Mouse (Mus musculus): ENCODE measurements around the gene Eef1akmt1.

Gene Eef1akmt1

DNA sequence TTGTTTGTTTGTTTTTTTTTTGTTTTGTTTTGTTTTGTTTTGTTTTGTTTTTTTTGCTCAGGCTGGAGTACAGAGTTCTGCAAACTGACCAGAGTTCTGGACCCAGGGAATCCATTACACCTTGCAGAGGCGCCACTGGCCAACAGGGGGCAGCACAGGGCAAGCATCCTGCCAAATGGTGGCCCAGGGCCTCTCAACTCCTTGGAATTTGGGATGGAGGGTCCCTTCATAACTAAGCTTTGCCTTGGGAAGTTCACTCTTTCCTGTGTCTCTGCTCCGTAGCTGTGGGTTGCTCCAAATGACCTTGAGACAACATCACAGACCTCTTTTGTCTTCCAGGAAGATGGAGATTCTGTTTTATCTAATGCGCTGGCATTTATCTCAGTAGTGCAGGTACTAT lies 38.2 kb downstream of the Eef1akmt1 start:
- CTCF ChIA-PET = interaction anchor here in 3 of 4 experiments (0.5 to 1.8 kb wide), 15 partner anchors 9 to 142 kb away, joined by 3 to 5 read pairs (median 3); partner anchors contain the start of genes Eef1akmt1 (in 1 of the 3) and Il17d (in 1 of the 3)
- POLR2A ChIA-PET = interaction anchor here in 1 of 4 experiments (1.0 to 3.3 kb wide), 3 partner anchors 8 to 83 kb away, joined by 3 to 28 read pairs (median 5); partner anchors contain the start of gene Il17d

DNA sequence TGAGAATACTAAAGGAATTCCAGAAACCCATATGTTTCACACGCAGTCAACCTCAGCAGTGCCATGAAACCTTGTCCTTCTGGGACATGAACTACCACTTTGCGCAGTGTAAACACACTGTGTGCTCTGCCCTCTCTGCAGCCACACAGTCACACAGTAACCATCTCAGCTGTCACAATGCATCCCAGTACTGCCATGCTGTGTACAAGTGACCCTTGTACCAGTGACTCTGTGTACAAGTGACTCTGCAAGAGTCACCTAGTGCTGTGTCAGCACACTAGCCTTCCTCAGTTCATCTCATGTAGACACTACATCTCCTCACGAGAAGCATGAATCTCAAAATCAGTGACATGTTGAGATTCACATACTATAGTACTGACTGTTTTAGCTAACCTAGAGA lies 38.8 kb downstream of the Eef1akmt1 start:
- CTCF ChIA-PET = interaction anchor here (0.5 to 1.8 kb wide), 7 partner anchors 8 to 143 kb away, joined by 3 to 4 read pairs (median 4); partner anchors contain the start of gene Il17d (in 1 of the 4)
- POLR2A ChIA-PET = no interaction called here

DNA sequence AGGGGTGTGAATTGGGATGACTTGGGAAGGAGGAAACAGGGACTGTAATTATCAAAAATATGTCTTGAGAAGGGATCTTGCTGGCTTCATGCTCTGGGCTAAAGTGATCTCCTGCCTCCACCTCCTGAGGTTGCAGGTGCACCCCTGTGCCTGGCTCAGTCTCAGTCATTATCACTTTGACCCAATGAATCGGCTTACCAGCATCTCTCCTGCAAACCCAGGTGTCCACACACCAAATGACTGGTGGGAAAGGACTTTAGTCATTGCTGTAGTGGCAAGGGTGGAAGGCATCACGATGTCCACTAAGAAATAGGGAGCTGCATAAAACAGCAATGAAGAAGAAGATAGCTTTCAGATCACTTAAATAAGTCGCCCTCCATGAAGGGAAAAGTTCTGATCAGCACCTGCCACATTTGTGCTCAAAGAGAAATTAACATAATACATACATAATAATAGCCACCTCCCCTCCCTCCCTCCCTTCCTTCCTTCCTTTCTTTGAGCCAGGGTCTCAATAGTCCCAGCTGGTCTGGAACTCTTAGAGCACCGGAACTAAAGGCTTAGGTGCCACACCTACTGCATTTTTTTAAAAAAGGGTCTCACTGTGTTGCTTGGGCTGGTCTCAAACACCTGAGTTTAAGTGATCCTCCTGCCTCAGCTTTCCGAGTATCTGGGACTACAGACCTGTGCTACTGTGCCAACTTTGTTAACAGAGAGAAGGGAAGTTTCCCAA lies 41.5 kb downstream of the Eef1akmt1 start:
- POLR2A ChIA-PET = interaction anchor here in 3 of 4 experiments (0.6 to 3.3 kb wide), 26 partner anchors 8 to 297 kb away, joined by 3 to 18 read pairs (median 4); partner anchors contain the start of gene Cryl1 (in 1 of the 3)
- CTCF ChIA-PET = interaction anchor here in 3 of 4 experiments (0.5 to 1.1 kb wide), 8 partner anchors 13 to 794 kb away, joined by 3 to 6 read pairs (median 3); partner anchors contain the start of genes Eef1akmt1 (in 1 of the 3) and Micu2 (in 1 of the 3)

DNA sequence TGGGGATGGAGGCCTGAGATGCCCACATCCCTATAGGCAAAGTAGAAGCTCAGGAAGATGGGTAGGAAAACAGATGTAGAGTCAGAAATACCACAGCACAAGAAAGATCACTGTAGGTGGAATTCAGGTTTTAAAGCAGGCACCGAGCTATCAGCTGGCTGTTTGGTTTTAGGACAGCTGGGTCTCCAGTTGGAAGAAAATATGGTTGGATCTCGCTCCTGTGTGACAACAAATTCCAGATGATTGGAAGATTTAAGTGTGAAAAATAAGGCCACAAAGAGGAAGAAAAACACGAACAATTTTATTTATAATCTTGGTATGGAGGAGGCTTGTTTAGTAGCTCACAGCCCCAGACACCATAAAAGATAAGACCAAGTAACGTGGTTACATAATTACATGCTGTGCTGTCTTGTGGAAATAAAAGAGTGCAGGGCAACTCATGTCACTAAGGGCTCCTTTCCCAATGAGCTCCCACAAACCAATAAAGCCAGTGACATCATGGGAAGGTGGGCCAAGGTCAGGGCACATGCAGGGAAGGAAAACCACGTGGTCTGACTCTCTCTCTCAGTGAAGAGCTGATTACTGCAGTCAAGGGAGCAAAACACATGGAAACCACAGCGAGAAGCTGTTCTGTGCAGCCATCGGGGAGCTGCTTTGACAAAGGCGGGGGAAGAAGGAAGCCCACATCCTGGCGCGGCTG lies 42.2 kb downstream of the Eef1akmt1 start:
- POLR2A ChIA-PET = interaction anchor here in 3 of 4 experiments (0.5 to 4.4 kb wide), 20 partner anchors 7 to 135 kb away, joined by 3 to 18 read pairs (median 5); partner anchors contain the start of gene Cryl1 (in 1 of the 3)

DNA sequence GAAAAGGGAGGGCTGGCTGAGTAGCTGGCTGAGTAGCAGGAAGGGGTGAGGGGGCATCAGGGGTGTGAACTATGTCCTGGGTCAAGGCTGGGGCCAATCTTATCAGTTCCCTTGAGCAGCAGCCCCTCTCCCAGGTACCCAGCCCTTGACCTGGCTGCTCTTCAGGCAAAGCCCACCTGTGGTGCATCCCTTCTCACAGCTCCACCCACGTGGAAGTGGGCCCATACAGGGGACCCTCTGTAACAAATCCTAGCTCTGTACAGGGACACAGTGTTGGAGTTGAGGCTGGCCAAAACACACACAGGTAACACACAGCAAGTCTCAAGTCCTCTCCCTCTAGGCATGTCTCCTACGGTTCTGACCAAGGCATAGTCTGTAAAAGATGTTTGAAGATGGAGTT lies 43.8 kb downstream of the Eef1akmt1 start:
- ChIA-PET POLR2A (interaction anchor here in 3 of 4 experiments (0.6 to 4.8 kb wide), 8 partner anchors 7 to 470 kb away, joined by 3 to 28 read pairs (median 5); partner anchors contain the start of gene Gja3 (in 1 of the 3)), CTCF (interaction anchor here in 1 of 4 experiments (1.5 kb wide), 1 partner anchor 37 kb away, joined by 3 read pairs; no protein-coding TSS in a partner anchor)

More for the DNA sequence above, 42.2 kb downstream of the Eef1akmt1 start:
- CTCF ChIA-PET = interaction anchor here in 2 of 4 experiments (0.5 to 1.1 kb wide), 7 partner anchors 13 to 793 kb away, joined by 3 read pairs; partner anchors contain the start of genes Eef1akmt1 (in 1 of the 2) and Micu2 (in 1 of the 2)

DNA sequence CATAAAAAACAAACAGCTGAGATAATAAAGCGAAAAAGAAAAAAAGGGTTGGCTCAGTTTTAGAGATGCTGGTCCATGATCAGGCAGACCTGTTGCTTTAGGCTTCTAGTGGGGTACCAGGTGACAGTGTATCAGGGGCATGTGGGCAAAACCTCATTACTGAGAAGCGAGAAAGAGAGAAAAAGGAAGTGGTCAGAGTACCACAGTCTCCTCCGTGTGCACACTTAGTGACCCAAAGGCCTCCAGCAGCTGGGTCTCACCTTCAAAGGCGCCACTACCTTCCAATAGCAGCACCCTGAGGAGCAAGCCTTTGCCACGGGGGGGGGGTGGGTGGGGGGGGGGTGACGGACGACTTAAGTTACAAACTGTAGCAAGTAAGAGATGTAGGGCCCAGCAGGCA lies 44.3 kb downstream of the Eef1akmt1 start:
- CTCF ChIA-PET = interaction anchor here in 1 of 4 experiments (1.5 kb wide), 1 partner anchor 37 kb away, joined by 3 read pairs; no protein-coding TSS in a partner anchor
- POLR2A ChIA-PET = interaction anchor here in 3 of 4 experiments (0.6 to 4.8 kb wide), 11 partner anchors 7 to 469 kb away, joined by 3 to 28 read pairs (median 7); partner anchors contain the start of genes Eef1akmt1 (in 1 of the 3), Gja3 (in 1 of the 3) and Xpo4 (in 1 of the 3)

DNA sequence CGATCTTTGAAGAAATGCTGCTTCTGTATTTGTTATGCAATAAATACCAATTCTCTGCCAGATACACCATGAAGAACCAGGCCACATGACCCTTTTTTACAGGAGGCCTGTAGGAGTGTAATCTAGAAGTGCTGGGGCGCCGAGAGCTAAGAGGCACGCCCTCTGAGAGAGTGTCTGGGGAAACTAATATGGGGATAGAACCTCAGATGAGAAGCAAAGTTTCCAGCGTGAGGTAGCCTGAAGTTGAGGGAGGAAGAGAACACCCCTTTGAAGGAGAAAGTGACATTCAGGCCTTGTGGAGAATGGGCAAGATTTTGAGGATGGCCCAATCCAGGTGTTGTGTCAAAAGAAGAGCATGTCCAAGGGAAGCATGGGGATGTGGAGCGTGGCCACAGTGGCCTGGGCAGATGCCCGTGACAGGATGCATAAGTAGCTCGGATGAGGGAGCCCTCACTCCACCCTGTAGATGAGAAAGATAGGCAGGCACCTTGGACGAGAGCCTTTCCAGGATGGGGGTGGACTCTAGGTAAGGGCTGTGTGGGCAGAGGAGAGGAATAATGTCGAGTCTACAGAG lies 45.3 kb downstream of the Eef1akmt1 start:
- ChIA-PET CTCF (no interaction called here), POLR2A (interaction anchor here in 2 of 4 experiments (0.8 to 4.8 kb wide), 12 partner anchors 8 to 138 kb away, joined by 3 to 28 read pairs (median 4); partner anchors contain the start of genes Cryl1 (in 1 of the 2), Eef1akmt1 (in 1 of the 2) and Xpo4 (in 1 of the 2))

DNA sequence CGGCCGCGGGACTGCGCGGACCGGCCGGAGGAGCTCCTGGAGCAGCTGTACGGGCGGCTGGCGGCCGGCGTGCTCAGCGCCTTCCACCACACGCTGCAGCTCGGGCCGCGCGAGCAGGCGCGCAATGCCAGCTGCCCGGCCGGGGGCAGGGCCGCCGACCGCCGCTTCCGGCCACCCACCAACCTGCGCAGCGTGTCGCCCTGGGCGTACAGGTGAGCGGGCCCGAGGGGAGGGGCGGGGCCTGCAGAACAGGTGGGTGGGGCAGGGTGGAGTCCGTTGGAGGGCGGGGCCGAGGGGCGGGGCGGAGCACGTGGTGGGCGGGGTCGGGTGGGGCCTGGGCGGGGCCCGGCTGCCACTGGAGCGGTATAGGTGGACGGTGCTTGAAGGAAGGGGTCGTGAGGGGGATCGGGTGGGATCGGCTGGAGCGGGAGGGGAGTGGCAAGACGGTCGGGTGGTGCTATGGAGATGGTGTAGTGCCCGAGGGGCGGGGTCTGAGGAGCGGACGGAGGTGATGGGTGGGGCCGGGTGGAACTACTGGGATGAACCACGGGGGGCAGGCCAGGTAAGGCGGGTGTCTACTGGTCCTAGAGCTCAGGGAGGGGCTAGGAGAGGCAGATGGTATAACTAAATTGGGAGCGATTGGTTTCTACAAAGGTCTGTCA lies 45.9 kb downstream of the Eef1akmt1 start:
- CTCF ChIA-PET = interaction anchor here in 1 of 4 experiments (0.6 kb wide), 1 partner anchor 422 kb away, joined by 4 read pairs; no protein-coding TSS in a partner anchor
- POLR2A ChIA-PET = interaction anchor here in 3 of 4 experiments (0.6 to 4.8 kb wide), 13 partner anchors 9 to 139 kb away, joined by 3 to 28 read pairs (median 4); partner anchors contain the start of genes Cryl1 (in 2 of the 3), Eef1akmt1 (in 1 of the 3) and Xpo4 (in 1 of the 3)

DNA sequence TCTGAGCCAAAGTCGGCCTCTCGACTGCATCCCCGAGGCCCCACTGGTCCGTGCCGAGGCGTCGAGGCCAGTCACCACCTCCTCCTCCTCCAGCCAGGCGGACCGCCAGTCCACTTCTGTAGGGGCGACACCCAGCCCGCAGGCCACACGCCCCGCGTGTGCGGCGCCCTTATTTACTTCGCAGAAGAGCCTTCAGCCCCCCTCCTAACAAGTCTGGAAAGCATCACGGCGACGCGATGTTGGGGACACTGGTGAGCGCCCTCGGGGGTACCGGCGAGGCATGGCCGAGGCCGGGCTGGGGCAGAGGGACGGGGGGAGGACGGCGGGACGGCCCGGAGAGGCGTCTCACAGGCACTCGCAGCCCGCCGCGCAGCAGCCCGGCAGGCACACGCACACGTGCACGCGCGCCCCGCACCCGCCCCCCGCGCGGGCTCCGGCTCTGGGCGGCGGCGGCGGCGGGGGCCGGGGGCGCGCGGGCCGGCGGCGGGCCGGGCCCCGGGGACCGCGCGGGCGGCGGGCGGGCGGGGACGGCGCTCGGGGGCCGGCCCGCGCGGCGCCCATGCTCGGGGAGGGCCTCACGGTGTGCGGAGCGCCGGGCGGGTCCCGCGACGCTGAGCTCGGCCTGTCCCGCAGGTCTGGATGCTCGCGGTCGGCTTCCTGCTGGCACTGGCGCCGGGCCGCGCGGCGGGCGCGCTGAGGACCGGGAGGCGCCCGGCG lies 46.6 kb downstream of the Eef1akmt1 start, which contains the start of gene Il17d:
TSS of gene Il17d (plus strand) at position 107 of the 717 bp plus-strand sequence.
- ChIA-PET POLR2A (interaction anchor here in 3 of 4 experiments (0.6 to 4.8 kb wide), 14 partner anchors 10 to 383 kb away, joined by 3 to 28 read pairs (median 4); partner anchors contain the start of genes Cryl1 (in 1 of the 3), Eef1akmt1 (in 1 of the 3), Ift88 (in 1 of the 3) and Xpo4 (in 1 of the 3)), CTCF (interaction anchor here in 2 of 4 experiments (0.6 to 1.4 kb wide), 2 partner anchors 9 to 421 kb away, joined by 4 read pairs; no protein-coding TSS in a partner anchor)

DNA sequence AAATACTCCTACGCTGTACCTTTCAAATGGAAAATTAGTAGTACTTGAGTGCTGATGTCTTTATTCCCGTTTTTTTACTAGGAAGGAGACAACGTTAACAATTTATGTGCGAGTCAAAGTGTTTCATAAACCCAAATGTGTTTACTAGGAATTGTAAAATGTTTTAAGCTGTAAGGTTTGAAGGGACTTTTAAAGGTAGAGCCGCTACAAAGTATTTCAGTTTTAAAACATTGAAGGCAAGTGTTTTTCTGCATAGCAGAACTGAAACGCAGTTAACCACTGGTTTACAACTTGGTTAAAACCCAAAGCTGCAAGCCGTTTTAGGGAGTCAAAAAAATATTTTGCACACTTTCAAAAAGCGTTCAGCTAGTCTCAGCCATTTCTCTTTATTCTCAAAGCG lies 47.6 kb downstream of the Eef1akmt1 start:
- CTCF ChIA-PET = interaction anchor here in 2 of 4 experiments (0.5 to 1.4 kb wide), 2 partner anchors 10 to 431 kb away, joined by 3 to 4 read pairs; no protein-coding TSS in a partner anchor
- POLR2A ChIA-PET = interaction anchor here in 3 of 4 experiments (0.6 to 4.8 kb wide), 8 partner anchors 9 to 384 kb away, joined by 3 to 28 read pairs (median 3); partner anchors contain the start of gene Ift88 (in 1 of the 3)

DNA sequence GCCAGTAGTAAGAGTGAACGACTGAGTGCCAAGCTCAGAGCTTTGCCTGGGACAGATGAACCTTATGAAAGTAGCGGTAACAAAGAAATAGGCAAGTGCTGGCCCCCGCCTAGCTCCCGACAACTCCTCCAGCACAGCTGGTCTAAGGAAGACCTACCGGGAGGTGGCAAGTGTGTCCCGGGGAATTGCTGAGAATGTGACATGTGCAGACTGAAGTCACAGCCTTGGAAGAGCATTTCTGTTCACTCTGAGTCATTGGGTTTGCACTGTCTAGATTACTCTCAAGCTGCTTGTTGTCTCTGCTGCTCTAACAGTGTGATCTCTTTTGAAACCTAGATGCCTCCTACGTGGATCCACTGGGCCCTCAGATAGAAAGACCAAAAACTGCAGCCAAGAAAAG lies 54.4 kb downstream of the Eef1akmt1 start:
- ChIA-PET CTCF (no interaction called here), POLR2A (no interaction called here)

DNA sequence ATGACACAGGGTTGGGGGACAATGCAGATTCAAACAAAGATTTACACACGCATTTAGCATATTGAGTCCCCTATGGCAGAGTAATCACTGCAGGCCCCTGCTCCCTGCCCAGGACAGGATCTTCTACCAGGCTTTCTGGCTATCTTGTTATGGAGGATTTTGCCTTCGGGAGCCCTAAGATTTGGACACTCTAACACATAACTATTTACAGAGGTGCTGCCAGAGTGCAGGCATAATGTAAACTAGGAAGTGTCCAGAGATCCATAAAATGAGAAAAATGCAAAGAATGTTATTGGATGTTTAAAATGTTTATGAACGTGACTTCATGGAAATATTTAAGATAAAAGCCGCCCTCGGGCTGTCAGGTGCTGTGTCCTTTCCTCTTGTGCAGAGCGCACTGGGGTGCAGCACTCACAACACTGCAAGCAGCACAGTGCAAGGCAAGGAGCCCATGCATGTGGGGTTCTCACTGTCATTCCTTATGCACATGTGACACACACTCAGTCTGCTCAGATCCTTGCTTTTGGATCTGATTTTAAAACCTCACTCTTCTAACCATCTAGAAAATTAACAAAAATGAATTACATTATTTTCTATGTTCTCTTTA lies 56.2 kb downstream of the Eef1akmt1 start:
- POLR2A ChIA-PET = interaction anchor here in 2 of 4 experiments (0.7 to 1.7 kb wide), 3 partner anchors 9 to 1113 kb away, joined by 4 to 7 read pairs (median 4); partner anchors contain the start of gene Il17d (in 1 of the 2)
- CTCF ChIA-PET = no interaction called here

DNA sequence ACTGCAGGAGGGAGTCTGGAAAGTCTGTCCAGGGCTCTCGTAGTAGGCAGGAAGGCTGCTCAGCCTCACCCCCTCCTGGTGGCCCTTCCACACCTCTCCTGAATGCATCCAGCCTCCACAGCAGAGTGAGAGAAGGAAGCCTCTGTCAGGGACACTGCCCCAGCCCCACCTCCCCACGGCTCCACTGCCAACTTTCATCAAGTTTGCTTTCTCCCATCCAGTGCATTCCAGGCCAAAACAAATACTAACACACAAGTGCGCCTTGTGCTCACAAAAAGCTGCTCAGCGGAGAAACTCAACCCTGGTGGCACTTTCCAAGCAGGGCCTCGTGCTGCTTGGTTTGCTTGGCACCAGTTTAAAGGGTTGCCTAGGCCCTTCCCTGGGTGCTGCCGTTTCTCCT lies 61.9 kb downstream of the Eef1akmt1 start:
- CTCF ChIA-PET = no interaction called here

DNA sequence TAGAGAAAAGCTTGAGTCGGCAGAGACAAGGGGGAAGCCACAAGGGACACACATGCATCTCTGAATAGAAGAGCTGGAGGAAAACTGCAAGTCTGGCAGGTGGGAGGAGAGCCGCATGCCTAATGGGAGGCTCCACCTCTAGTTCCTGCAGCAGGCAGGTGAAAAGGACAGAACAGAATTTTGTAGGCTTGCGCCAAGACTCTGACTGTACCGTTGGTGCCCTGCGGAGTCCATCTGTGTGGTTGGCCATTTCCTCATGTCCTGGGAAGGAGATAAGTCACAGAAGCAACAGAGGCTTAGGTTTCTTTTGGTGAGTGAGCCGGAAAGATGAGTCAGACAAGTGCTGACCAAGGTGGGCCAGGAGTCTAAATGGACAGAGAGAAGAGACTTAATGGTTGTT lies 67.7 kb downstream of the Eef1akmt1 start:
- ChIA-PET POLR2A (interaction anchor here in 1 of 4 experiments (1.0 to 1.3 kb wide), 3 partner anchors 12 to 97 kb away, joined by 3 to 4 read pairs (median 3); no protein-coding TSS in a partner anchor), CTCF (interaction anchor here in 1 of 4 experiments (0.6 kb wide), 1 partner anchor 768 kb away, joined by 6 read pairs; no protein-coding TSS in a partner anchor)

More for the DNA sequence above, 61.9 kb downstream of the Eef1akmt1 start:
- POLR2A ChIA-PET = interaction anchor here in 1 of 4 experiments (1.3 kb wide), 1 partner anchor 13 kb away, joined by 3 read pairs; no protein-coding TSS in a partner anchor
